Mouse (Mus musculus): ENCODE measurements at regions not wholly inside any gene's neighbourhood (a gene's known extent, or its start where the extent isn't known, plus 50 kb on each side); places are given as distances from the start of the nearest gene placed in this dataset.

DNA sequence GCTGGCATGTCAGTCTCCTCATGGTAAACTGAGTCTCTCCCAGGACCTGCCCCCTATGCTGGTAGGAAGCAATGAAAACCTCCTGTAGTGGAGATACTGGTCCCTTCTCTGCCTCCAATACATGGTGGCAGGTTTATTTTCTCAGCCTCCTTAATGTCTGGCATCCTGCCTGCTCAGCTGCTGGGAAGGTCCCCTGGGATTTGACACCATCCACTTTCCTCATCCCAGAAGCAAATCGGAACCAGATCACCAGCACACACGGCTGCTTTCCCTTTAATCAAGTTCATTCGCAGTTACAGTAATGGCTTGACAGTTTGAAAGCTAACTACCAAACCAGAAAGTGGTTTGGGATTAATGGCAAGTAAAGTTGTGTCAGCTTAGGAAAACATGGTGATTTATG is 359.0 kb upstream of the Adamts16 start:
- no peak overlapping the region for H3K4me2 ChIP-seq (ENCODE audit: insufficient read depth, low read depth, poor library complexity, severe bottlenecking)
- H3K9ac ChIP-seq (ENCODE audit: insufficient read depth, low read depth): no peak overlapping the region
- no peaks in the 10 kb centered on the region for H3K79me2 ChIP-seq (replicated peaks; ENCODE audit: control insufficient read depth, extremely low read depth, insufficient read depth, poor library complexity, severe bottlenecking)
- in situ Hi-C loops (cut with MboI; ENCODE audit: low pct_ligation_motif_present, low pct_unique_long_range_greater_than_20kb, low sequenced_read_pairs) (no loop called here), dilution Hi-C loops (cut with MboI; ENCODE audit: extremely low pct_ligation_motif_present, extremely low pct_unique_long_range_greater_than_20kb, low sequenced_read_pairs) (no loop called here)
- TF ChIP-seq JUN (IDR thresholded peaks at IDR 0.05; ENCODE audit: insufficient read depth, low read depth, low read length): no peak
- TF ChIP-seq ZMIZ1 (IDR thresholded peaks at IDR 0.05; ENCODE audit: low read depth, low read length): no peak
- TF ChIP-seq RCOR1 (conservative IDR thresholded peaks at IDR 0.05; ENCODE audit: low read depth, low read length): no peak
- TF ChIP-seq MAZ (IDR thresholded peaks at IDR 0.05; ENCODE audit: low read depth, low read length): no peak
- no peak for TF ChIP-seq MAX (IDR thresholded peaks at IDR 0.05; ENCODE audit: low read length)
- no peak for TF ChIP-seq CHD1 (IDR thresholded peaks at IDR 0.05; ENCODE audit: low read depth, low read length)
- no peak for TF ChIP-seq JUND (conservative IDR thresholded peaks at IDR 0.05; ENCODE audit: low read depth, low read length)
- TF ChIP-seq HCFC1 (IDR thresholded peaks at IDR 0.05; ENCODE audit: low read depth, low read length): no peak
- TF ChIP-seq SMC3 (IDR thresholded peaks at IDR 0.05; ENCODE audit: low read depth, low read length): no peak
- no peak for TF ChIP-seq TCF12 (IDR thresholded peaks at IDR 0.05; ENCODE audit: low read depth, low read length)
- no peak for TF ChIP-seq ZKSCAN1 (IDR thresholded peaks at IDR 0.05; ENCODE audit: borderline replicate concordance, low read depth, low read length)
- TF ChIP-seq CHD2 (IDR thresholded peaks at IDR 0.05; ENCODE audit: low read length): no peak
- no peak for TF ChIP-seq MXI1 (IDR thresholded peaks at IDR 0.05; ENCODE audit: low read depth, low read length)
- no peaks in the 10 kb centered on the region for H3K27me3 ChIP-seq (replicated peaks)
- no peak for DNase-seq (ENCODE audit: extremely low read depth)
- H3K27ac ChIP-seq (ENCODE audit: insufficient read depth, low read depth): no peak overlapping the region
- no peak overlapping the region for H3K4me3 ChIP-seq (replicated peaks in 1 of 3; ENCODE audit: low read depth in 2 of 3, low read length in 2 of 3, poor library complexity in 1 of 3)
- H3K4me1 ChIP-seq (ENCODE audit: control insufficient read depth in 1 of 2, insufficient read depth in 2 of 2): peaks cover 9 to 36% of the 10 kb centered on the region in 2 experiments
- no peaks in the 10 kb centered on the region for H3K9me3 ChIP-seq (replicated peaks; ENCODE audit: low read length)
- no peaks in the 10 kb centered on the region for H3K36me3 ChIP-seq (replicated peaks in 1 of 2; ENCODE audit: control insufficient read depth in 1 of 2, insufficient read depth in 1 of 2, low read length in 1 of 2)

DNA sequence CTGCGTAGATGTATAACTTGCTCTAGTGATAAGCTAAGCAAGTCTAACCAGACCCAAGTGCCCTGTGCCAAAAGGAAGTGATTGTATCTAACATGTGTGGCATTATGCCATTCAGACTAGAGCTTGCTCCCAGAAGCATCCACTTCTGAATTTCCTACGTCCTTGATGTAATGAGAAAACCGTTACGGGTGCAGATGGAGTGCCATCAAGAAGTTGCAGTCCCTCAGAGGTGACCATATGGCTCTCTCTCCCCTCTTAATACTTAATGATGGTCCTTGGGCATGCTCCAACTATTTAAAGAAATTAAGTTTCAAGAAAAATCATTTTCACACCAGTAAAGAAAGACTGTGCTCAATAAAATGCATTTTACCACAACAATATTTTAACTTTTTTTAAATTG is 354.1 kb upstream of the Adamts16 start:
- Histone ChIP-seq H3K36me3 (replicated peaks in 1 of 2; ENCODE audit: control insufficient read depth in 1 of 2, insufficient read depth in 1 of 2, low read length in 1 of 2) (no peaks in the 10 kb centered on the region), H3K27ac (ENCODE audit: insufficient read depth, low read depth) (no peak overlapping the region), H3K4me1 (ENCODE audit: control insufficient read depth in 1 of 2, insufficient read depth in 2 of 2) (peaks cover 7 to 32% of the 10 kb centered on the region in 2 experiments), H3K4me3 (replicated peaks in 1 of 3; ENCODE audit: low read depth in 2 of 3, low read length in 2 of 3, poor library complexity in 1 of 3) (no peak overlapping the region), H3K9me3 (replicated peaks; ENCODE audit: low read length) (peaks cover 2% of the 10 kb centered on the region), H3K9ac (ENCODE audit: insufficient read depth, low read depth) (no peak overlapping the region), H3K27me3 (replicated peaks) (no peaks in the 10 kb centered on the region), H3K4me2 (ENCODE audit: insufficient read depth, low read depth, poor library complexity, severe bottlenecking) (no peak overlapping the region), H3K79me2 (replicated peaks; ENCODE audit: control insufficient read depth, extremely low read depth, insufficient read depth, poor library complexity, severe bottlenecking) (no peaks in the 10 kb centered on the region)
- in situ Hi-C loops (cut with MboI; ENCODE audit: low pct_ligation_motif_present, low pct_unique_long_range_greater_than_20kb, low sequenced_read_pairs): no loop called here
- TF ChIP-seq TBP (conservative IDR thresholded peaks at IDR 0.05; ENCODE audit: low read depth, low read length) (no peak), MAZ (IDR thresholded peaks at IDR 0.05; ENCODE audit: low read depth, low read length) (no peak), KAT2A (IDR thresholded peaks at IDR 0.05; ENCODE audit: insufficient replicate concordance, low read length) (no peak), MXI1 (IDR thresholded peaks at IDR 0.05; ENCODE audit: low read depth, low read length) (no peak), CTCF (conservative IDR thresholded peaks at IDR 0.05 in 1 of 2, IDR thresholded peaks at IDR 0.05 in 1 of 2; ENCODE audit: low read depth in 2 of 2, low read length in 2 of 2) (no peak)
- DNase-seq (ENCODE audit: extremely low read depth): no peak
- dilution Hi-C loops (cut with MboI; ENCODE audit: extremely low pct_ligation_motif_present, extremely low pct_unique_long_range_greater_than_20kb, low sequenced_read_pairs): no loop called here

Data from CH12.LX (cell line).